Mouse (Mus musculus) induced T-regulatory cell, adult 2 months (primary cell): ENCODE measurements around the gene Gtf2f2.
A peak's percentile ranks its signal among the peaks of the same experiment; 100 is the strongest.

Experiments
- DNase-seq: peaks from one replicate; pipeline ENCODE4 v3.0.0-alpha.2; 2012; ENCODE audit warnings: low read depth

Gtf2f2 gene

DNA sequence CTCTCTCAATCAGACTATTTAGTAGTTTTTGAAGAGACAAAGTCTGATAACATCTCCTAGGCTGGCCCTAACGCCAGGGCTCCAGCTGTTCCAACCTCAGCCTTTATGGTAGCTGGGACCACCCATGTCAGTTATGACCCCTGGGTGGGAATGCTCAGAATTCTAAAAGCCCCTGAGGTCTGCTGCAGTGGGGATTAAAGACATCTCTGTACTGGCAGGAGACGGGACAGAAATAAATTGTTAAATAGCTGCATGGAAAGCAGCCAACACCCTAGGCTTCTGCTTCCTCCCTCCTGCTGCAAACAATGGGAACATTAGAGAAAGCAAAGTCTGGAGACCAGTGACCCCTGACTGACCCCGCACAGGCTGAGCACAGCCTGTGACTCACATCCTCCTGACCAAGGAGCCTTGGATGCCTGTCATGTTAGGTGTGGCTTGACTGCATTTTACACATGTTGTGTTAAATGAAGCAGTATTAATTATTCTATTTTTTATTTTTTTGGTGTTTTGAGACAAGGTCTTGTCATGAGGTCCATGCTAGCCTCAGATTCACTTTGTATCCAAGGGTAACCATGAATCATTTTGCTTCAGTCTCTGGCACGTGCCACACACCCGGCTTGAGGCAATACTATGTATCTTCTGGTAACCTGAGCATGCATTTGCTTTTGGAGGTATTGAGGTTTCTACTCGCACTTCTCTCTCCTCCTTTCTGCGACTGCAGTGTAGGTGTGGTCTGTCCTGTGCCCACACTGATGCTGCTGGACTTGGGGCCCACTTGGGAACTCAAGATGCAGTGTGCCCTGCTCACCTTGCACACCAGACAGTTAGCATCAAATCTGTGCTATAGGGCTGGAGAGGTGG is 146.9 kb downstream of the Gtf2f2 start:
- DNase-seq, result no peak

- DNase-seq, result no peak
Observed at GRCm38 (mm10) chr14:75862701-75863100, 148.0 kb downstream of the Gtf2f2 start.

DNA sequence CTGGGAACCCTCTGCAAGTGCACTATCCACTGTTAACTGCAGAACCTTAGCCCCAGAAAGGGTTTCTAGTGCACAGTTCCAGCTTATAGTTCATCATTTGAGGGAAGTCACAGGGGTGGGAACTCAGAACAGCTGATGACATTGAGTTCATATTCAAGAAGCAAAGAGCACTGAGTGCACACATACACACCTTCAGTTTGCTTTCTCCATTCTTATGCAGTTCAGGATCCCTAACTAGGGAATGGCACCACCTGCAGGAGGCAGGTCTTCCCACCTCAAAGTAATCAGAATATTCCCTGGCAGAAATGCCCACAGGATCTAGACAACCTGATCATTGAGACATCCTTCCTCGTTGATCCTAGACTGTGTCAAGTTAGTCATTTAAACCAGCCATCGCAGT is 151.0 kb downstream of the Gtf2f2 start:
- DNase-seq, result no peak

- DNase-seq, result no peak
Observed at GRCm38 (mm10) chr14:75858181-75858580, 152.5 kb downstream of the Gtf2f2 start.

GRCm38 (mm10) chr14:75855263-75855992 is 155.2 kb downstream of the Gtf2f2 start:
- no peak for DNase-seq

GRCm38 (mm10) chr14:75852016-75852415 is 158.6 kb downstream of the Gtf2f2 start:
- DNase-seq, result no peak

DNA sequence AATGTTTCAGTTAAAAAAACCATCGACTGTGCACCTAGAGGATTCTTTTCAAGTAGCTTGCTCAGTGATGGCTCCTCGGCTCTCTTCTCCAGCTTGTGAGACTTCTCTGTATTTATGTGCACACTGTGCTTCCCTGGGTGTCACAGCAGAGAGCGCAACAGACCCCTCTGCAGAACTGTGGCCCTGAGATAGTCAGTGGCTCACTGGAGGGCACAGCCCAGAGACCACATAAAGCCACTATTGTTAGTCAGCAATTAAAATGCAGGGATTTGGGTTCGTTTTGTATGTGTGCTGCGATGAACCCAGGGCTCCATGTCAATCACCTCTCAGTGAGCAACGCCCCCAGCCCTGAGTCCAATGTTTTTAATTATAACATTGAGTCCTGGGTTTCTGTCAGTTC is 159.8 kb downstream of the Gtf2f2 start:
- DNase-seq, result peak; percentile 25

- peak; percentile 30 for DNase-seq
Observed at GRCm38 (mm10) chr14:75849842-75850568, 160.7 kb downstream of the Gtf2f2 start.

- peak; percentile 42 for DNase-seq
Observed at GRCm38 (mm10) chr14:75849236-75849635, 161.4 kb downstream of the Gtf2f2 start.

GRCm38 (mm10) chr14:75848482-75848881 is 162.2 kb downstream of the Gtf2f2 start:
- no peak for DNase-seq

DNA sequence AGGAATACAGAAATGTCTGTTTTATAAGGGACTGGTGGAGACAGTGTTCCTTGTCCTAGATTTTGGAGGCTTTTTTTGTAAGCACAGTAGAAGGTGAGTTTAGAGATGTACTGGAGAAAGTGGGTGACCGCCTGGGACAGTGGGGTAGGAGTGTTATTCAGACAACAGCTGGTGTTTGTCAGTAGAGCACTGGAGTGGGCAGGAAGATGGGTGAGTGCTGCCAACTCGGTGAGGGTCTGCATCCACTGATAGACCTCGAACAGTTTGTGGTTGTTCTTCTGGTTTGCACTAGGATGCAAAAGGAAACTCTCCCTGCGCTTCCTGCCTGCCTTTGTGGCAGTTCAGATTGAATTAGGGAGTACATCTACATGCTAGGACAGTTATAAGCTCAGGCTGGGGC is 163.0 kb downstream of the Gtf2f2 start:
- no peak for DNase-seq
